ENCODE assay signal across 26 mouse cellular contexts in genomic region chr16:9498301-9498700, GRCm38 (mm10).
"Had no signal": no experiment of that assay in that cellular context is flagged by ENCODE, and none has a peak within 500 bp of the region (broad histone marks: within the 10 kb centered on the region; RNA-seq: fewer than 3 reads in every experiment).

No protein-coding gene starts in this region.

- H3K27ac ChIP-seq: gastrocnemius, adult 2 months; heart, embryonic 10.5 days; hindbrain, embryonic 10.5 days; hindbrain, embryonic 12.5 days; hindbrain, embryonic 14.5 days; intestine, embryonic 15.5 days; layer of hippocampus, adult 2 months; limb, embryonic 13.5 days; limb, embryonic 15.5 days; liver, embryonic 12.5 days; liver, embryonic 14.5 days had no signal

- H3K36me3 ChIP-seq: heart, embryonic 10.5 days; heart, embryonic 12.5 days; hindbrain, embryonic 10.5 days; hindbrain, embryonic 12.5 days; intestine, embryonic 15.5 days; limb, embryonic 13.5 days; limb, embryonic 15.5 days; liver, embryonic 12.5 days had no signal

- DNase-seq: gastrocnemius, adult 2 months; gastrocnemius, postnatal 10 days; gastrocnemius, postnatal 25 days; heart, adult 18-20 months; heart, postnatal 10 days; heart, postnatal 4 days; kidney, adult 8-10 months; kidney, postnatal 25 days; kidney, postnatal 4 days; layer of hippocampus, adult 9-11 months; layer of hippocampus, postnatal 36 days; left cerebral cortex, postnatal 4 days had no signal

- H3K4me3 ChIP-seq: gastrocnemius, adult 2 months; heart, embryonic 10.5 days; heart, embryonic 12.5 days; hindbrain, embryonic 10.5 days; hindbrain, embryonic 12.5 days; intestine, embryonic 15.5 days; layer of hippocampus, adult 2 months; limb, embryonic 13.5 days; limb, embryonic 15.5 days; liver, embryonic 12.5 days had no signal

- H3K27me3 ChIP-seq: heart, embryonic 12.5 days; hindbrain, embryonic 12.5 days; intestine, embryonic 15.5 days; limb, embryonic 13.5 days; limb, embryonic 15.5 days; liver, embryonic 12.5 days had no signal

- H3K4me2 ChIP-seq: heart, embryonic 12.5 days; hindbrain, embryonic 12.5 days; hindbrain, embryonic 14.5 days; intestine, embryonic 15.5 days; limb, embryonic 13.5 days; limb, embryonic 15.5 days; liver, embryonic 12.5 days had no signal

- H3K9ac ChIP-seq: heart, embryonic 12.5 days; hindbrain, embryonic 12.5 days; hindbrain, embryonic 14.5 days; intestine, embryonic 15.5 days; limb, embryonic 13.5 days; limb, embryonic 15.5 days; liver, embryonic 12.5 days; liver, embryonic 14.5 days had no signal

- ATAC-seq: hindbrain, embryonic 16.5 days; inflammation-experienced regulatory T-cells, adult 6 months; intestine, embryonic 15.5 days; intestine, postnatal 0 days; liver, embryonic 12.5 days had no signal

- H3K4me1 ChIP-seq: heart, embryonic 10.5 days; hindbrain, embryonic 10.5 days; hindbrain, embryonic 12.5 days; intestine, embryonic 15.5 days; limb, embryonic 13.5 days; limb, embryonic 15.5 days; liver, embryonic 12.5 days had no signal

- H3K9me3 ChIP-seq: heart, embryonic 10.5 days; heart, embryonic 12.5 days; hindbrain, embryonic 10.5 days; hindbrain, embryonic 12.5 days; intestine, embryonic 15.5 days; limb, embryonic 13.5 days; limb, embryonic 15.5 days; liver, embryonic 12.5 days had no signal
